Mouse (Mus musculus) C2C12 (cell line): ENCODE results near the gene 1700003F12Rik. TPM values are rescaled to one million over a fixed set of nuclear protein-coding genes. Genes with fewer than 3 reads are reported as not detected.

Source experiments
- H3K27me3 ChIP-seq: one replicate; pipeline ENCODE4 v1.6.1; 2011; ENCODE audit not compliant: control insufficient read depth, insufficient read depth, insufficient read length
- H3K36me3 ChIP-seq: one replicate; pipeline ENCODE4 v1.6.1; 2011; ENCODE audit not compliant: control insufficient read depth, insufficient read depth
- H3K4me3 ChIP-seq: one replicate; pipeline ENCODE4 v1.5.1; 2011; ENCODE audit warnings: mild to moderate bottlenecking, control low read depth; ENCODE audit not compliant: poor library complexity, insufficient read depth, severe bottlenecking
- H3K79me2 ChIP-seq: one replicate; pipeline ENCODE4 v1.6.1; 2011; ENCODE audit not compliant: control insufficient read depth, insufficient read depth
- H3K79me3 ChIP-seq: one replicate; pipeline ENCODE4 v1.6.1; 2011; ENCODE audit warnings: low read depth, control low read depth
- H3ac ChIP-seq: one replicate; pipeline ENCODE3; 2011; ENCODE audit warnings: low read depth; ENCODE audit not compliant: control insufficient read depth, insufficient read length
- CEBPB ChIP-seq: IDR thresholded peaks from one replicate; pipeline ENCODE4 v1.6.1; 2011; ENCODE audit warnings: low read depth, mild to moderate bottlenecking, control low read depth, moderate library complexity
- CTCF ChIP-seq: IDR thresholded peaks from one replicate; pipeline ENCODE4 v1.5.1; 2011; ENCODE audit not compliant: control insufficient read depth, insufficient read depth, insufficient read length
- FOSL1 ChIP-seq: IDR thresholded peaks from one replicate; pipeline ENCODE4 v1.8.0; 2011; ENCODE audit warnings: mild to moderate bottlenecking, low read length; ENCODE audit not compliant: poor library complexity, insufficient read depth, severe bottlenecking
- MAX ChIP-seq: IDR thresholded peaks from one replicate; pipeline ENCODE4 v1.6.1; 2011; ENCODE audit warnings: mild to moderate bottlenecking, control low read depth
- MYOD1 ChIP-seq: IDR thresholded peaks from one replicate; pipeline ENCODE4 v1.6.1; 2011; ENCODE audit warnings: low read depth; ENCODE audit not compliant: control insufficient read depth, insufficient read length
- MYOG ChIP-seq: IDR thresholded peaks from one replicate; pipeline ENCODE4 v1.6.1; 2011; ENCODE audit not compliant: control insufficient read depth, insufficient read length; ENCODE audit errors: extremely low read depth
- USF1 ChIP-seq: IDR thresholded peaks from one replicate; pipeline ENCODE4 v1.6.1; 2011; ENCODE audit warnings: low read depth, mild to moderate bottlenecking, control low read depth, moderate library complexity
- polyA plus RNA-seq: library from polyadenylated mRNA; unstranded; fragments of >200 nt; fragmentation: generic; extraction: Trizol; gene quantifications from one replicate; pipeline ENCODE4 v1.2.1, GENCODE M21; 2012; ENCODE audit warnings: missing spikeins

1700003F12Rik gene
- polyA plus RNA-seq, 1 experiment = 6.8 TPM

GRCm38 (mm10) chr2:154508450-154508849 is 38.4 kb upstream of the 1700003F12Rik start:
- Histone ChIP-seq H3K4me3 (no peak overlapping the region), H3K79me3 (no peaks in the 10 kb centered on the region), H3K27me3 (no peaks in the 10 kb centered on the region), H3K79me2 (no peaks in the 10 kb centered on the region), H3ac (no peak overlapping the region), H3K36me3 (peaks cover 57% of the 10 kb centered on the region)
- no peak for TF ChIP-seq MYOG
- no peak for TF ChIP-seq USF1
- no peak for TF ChIP-seq CTCF
- no peak for TF ChIP-seq CEBPB
- no peak for TF ChIP-seq MAX
- TF ChIP-seq FOSL1 = no peak
- no peak for TF ChIP-seq MYOD1

DNA sequence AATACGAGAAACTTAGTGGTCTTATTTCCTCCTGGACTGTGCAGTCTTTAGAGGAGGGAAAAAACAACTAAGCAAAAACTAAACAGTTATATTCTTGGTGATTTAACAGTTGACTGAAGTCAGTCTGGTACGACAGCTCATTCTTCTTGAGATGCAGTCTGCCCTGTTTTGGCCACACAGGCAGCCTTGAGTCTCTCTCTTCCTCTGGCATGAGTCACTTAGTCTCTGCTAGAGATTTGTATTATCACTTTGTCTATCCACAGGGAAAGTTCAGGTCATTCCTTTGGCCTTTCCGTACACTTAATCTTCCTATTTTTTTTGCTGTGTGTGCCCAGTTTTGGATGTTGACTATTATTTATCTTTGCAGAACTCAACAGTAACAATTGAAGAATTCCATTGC is 36.7 kb upstream of the 1700003F12Rik start:
- H3K79me2 ChIP-seq = no peaks in the 10 kb centered on the region
- H3K4me3 ChIP-seq = no peak overlapping the region
- H3K27me3 ChIP-seq = no peaks in the 10 kb centered on the region
- no peaks in the 10 kb centered on the region for H3K79me3 ChIP-seq
- TF ChIP-seq MYOG (no peak), MAX (no peak), USF1 (no peak), FOSL1 (no peak), CTCF (no peak), MYOD1 (no peak), CEBPB (no peak)
- no peak overlapping the region for H3ac ChIP-seq
- peaks cover 46% of the 10 kb centered on the region for H3K36me3 ChIP-seq

- TF ChIP-seq FOSL1 (no peak), MYOD1 (no peak), CTCF (no peak), MAX (no peak), MYOG (no peak), USF1 (no peak), CEBPB (no peak)
- no peaks in the 10 kb centered on the region for H3K79me3 ChIP-seq
- peaks cover 36% of the 10 kb centered on the region for H3K36me3 ChIP-seq
- H3K4me3 ChIP-seq = no peak overlapping the region
- no peaks in the 10 kb centered on the region for H3K79me2 ChIP-seq
- H3K27me3 ChIP-seq = no peaks in the 10 kb centered on the region
- no peak overlapping the region for H3ac ChIP-seq
These were observed 29.9 kb upstream of the 1700003F12Rik start for GRCm38 (mm10) chr2:154516944-154517343.

- Histone ChIP-seq H3K79me2 (no peaks in the 10 kb centered on the region), H3K27me3 (no peaks in the 10 kb centered on the region), H3K4me3 (no peak overlapping the region), H3ac (no peak overlapping the region), H3K79me3 (no peaks in the 10 kb centered on the region), H3K36me3 (peaks cover 37% of the 10 kb centered on the region)
- TF ChIP-seq CTCF (no peak), MYOG (no peak), MYOD1 (no peak)
These were observed 29.5 kb upstream of the 1700003F12Rik start for GRCm38 (mm10) chr2:154517424-154517823.

GRCm38 (mm10) chr2:154521449-154521848 is 25.4 kb upstream of the 1700003F12Rik start:
- Histone ChIP-seq H3K79me2 (no peaks in the 10 kb centered on the region), H3K79me3 (no peaks in the 10 kb centered on the region), H3K27me3 (no peaks in the 10 kb centered on the region), H3K4me3 (no peak overlapping the region), H3ac (no peak overlapping the region), H3K36me3 (peaks cover 49% of the 10 kb centered on the region)
- TF ChIP-seq FOSL1 = no peak
- peak; percentile 67 for TF ChIP-seq USF1
- no peak for TF ChIP-seq CTCF
- no peak for TF ChIP-seq CEBPB
- no peak for TF ChIP-seq MYOG
- no peak for TF ChIP-seq MAX
- TF ChIP-seq MYOD1 = no peak

DNA sequence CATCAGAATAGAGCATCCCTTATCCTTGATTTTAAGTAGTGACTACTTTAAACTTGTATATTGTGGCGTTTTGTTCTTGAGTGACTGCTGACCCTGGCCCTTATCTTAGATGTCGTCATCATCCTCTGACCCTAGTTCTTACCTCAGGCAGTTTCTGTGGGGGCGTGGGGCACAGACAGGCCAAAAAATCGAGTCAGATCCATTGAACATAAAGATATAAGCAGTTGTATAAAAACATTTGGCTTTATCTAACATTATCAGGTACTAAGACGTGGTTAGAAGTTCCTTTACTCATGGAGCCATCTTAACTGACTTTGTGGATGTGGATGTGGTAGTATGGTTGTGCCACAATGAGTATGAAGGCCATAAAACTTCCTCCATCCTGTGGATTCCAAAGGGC is 24.6 kb upstream of the 1700003F12Rik start:
- TF ChIP-seq FOSL1 = no peak
- TF ChIP-seq MAX = no peak
- TF ChIP-seq CEBPB = no peak
- no peak for TF ChIP-seq MYOG
- no peak for TF ChIP-seq CTCF
- no peak for TF ChIP-seq USF1
- no peak for TF ChIP-seq MYOD1
- Histone ChIP-seq H3K36me3 (peaks cover 49% of the 10 kb centered on the region), H3K4me3 (no peak overlapping the region), H3K79me3 (no peaks in the 10 kb centered on the region), H3K79me2 (no peaks in the 10 kb centered on the region), H3ac (no peak overlapping the region), H3K27me3 (no peaks in the 10 kb centered on the region)
